Mouse (Mus musculus): ENCODE data around the gene Diras2. TPM values are rescaled to one million over a fixed set of nuclear protein-coding genes. Genes with fewer than 3 reads are reported as not detected.
A peak's percentile ranks its signal among the peaks of the same experiment; 100 is the strongest.

Diras2 gene
- polyA plus RNA-seq, 1 experiment from 2014 or later = 0.66 TPM

DNA sequence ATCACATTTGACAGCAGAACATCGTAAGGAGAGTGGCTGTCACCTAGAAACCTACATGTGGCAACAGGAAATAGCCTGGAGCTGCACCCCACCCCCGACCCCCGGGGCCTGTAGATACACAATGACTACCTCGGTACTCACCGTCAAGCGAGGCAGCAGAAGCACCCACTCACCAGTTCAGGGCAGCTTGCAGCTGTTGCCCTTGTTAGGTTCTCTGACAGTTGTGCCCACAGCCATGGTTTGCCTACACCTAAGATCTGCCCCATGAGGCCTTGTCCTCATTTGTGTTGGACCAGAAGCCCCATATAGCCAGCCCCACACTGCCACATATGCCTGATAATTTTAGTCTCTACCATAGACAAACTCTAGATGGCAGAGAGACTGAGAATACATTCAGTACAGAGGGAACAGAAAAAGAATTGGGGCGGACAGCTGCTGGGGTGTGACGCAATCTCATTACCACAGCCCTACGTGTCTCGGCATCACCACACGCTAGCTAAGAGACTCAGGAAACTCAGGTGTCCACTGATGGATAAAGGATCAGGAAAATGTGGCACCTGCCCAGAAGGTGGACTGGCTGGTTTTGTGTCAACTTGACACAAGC is 54.0 kb downstream of the Diras2 start:
- H3K9ac ChIP-seq (replicated peaks) = no peak overlapping the region
- H3K27me3 ChIP-seq = no peaks in the 10 kb centered on the region
- H3K36me3 ChIP-seq = no peaks in the 10 kb centered on the region
- no peak for ATAC-seq (ENCODE audit: low FRiP score, low read depth)
- H3K4me1 ChIP-seq = no peaks in the 10 kb centered on the region
- no peaks in the 10 kb centered on the region for H3K9me3 ChIP-seq
- H3K4me3 ChIP-seq = no peak overlapping the region
- WGBS = 90% methylated on average over 11 of the region's 11 CpGs
- no peak overlapping the region for H3K27ac ChIP-seq (replicated peaks)
- H3K4me2 ChIP-seq (replicated peaks) = no peak overlapping the region

DNA sequence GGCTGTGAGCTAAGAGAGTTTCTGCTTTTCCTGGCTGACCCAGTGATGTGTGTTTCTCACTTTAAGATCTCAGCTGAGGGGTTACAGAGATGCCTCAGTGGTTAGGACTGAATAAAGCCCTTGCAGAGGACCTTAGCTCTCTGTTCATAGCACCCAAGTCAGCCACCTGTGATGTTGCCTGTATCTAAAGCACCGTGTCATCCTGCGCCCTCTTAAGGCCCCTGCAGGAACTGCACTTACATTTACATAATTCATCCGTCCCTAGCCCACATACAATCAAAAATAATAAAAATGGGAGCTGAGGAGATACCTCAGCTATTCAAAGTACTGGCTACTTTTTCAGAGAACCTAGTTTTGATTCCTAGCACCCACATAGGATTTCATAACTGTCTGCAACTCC is 54.9 kb downstream of the Diras2 start:
- no peaks in the 10 kb centered on the region for H3K36me3 ChIP-seq
- no peak overlapping the region for H3K27ac ChIP-seq (replicated peaks)
- H3K9me3 ChIP-seq = no peaks in the 10 kb centered on the region
- ATAC-seq (ENCODE audit: low FRiP score, low read depth) = no peak
- H3K27me3 ChIP-seq = no peaks in the 10 kb centered on the region
- H3K9ac ChIP-seq (replicated peaks) = no peak overlapping the region
- H3K4me3 ChIP-seq = no peak overlapping the region
- 0 out of 2 replicates have a peak, but pooled peaks cover 3% of the 10 kb centered on the region for H3K4me1 ChIP-seq
- no peak overlapping the region for H3K4me2 ChIP-seq (replicated peaks)
- WGBS = 60% methylated on average over 3 of the region's 3 CpGs

DNA sequence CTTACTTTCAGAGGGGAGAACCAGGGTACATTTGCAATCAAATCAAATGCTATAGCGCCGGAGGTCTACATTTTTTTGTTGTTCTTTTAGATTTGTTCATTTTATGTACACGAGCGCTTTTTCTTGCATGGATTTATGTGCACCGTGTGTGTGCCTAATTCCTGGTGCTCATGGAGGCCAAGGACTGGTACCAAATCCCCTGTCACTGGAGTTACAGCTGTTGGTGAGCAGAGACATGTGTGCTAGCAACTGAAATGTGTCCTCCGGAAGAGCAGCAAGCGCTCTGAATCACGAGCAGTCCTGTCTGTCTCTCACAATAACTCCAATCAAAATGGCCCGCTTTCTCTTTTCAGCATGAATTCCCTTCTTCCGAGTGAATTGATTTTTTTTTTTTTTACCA is 55.8 kb downstream of the Diras2 start:
- no peak overlapping the region for H3K27ac ChIP-seq (replicated peaks)
- no peaks in the 10 kb centered on the region for H3K27me3 ChIP-seq
- no peaks in the 10 kb centered on the region for H3K9me3 ChIP-seq
- ATAC-seq (ENCODE audit: low FRiP score, low read depth) = no peak
- H3K4me2 ChIP-seq (replicated peaks) = no peak overlapping the region
- H3K4me1 ChIP-seq = peaks cover 5% of the 10 kb centered on the region; the same call in 1 of the 2 replicates
- 82% methylated on average over 10 of the region's 10 CpGs for WGBS
- H3K9ac ChIP-seq (replicated peaks) = no peak overlapping the region
- no peaks in the 10 kb centered on the region for H3K36me3 ChIP-seq
- H3K4me3 ChIP-seq = no peak overlapping the region

DNA sequence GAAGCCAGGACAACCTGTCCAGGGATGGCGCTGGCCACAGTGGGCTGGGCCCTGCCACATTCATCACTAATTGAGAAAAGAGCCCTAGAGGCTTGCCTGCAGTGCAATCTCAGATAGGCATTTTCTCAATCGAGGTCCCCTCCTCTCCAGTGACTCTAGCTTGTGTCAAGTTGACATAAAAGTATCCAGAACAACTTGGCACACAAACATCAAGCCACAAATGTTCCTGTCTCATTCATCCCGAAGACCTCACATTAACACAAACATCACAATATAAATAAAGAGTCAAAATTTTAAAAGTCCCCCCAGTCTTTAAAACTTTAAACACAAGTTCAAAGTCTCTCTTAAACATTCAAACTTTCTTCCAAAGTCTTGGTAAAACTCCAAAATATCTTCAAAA is 56.3 kb downstream of the Diras2 start:
- H3K9ac ChIP-seq (replicated peaks) = no peak overlapping the region
- 82% methylated on average over 3 of the region's 3 CpGs for WGBS
- no peaks in the 10 kb centered on the region for H3K9me3 ChIP-seq
- H3K4me3 ChIP-seq = no peak overlapping the region
- no peak overlapping the region for H3K27ac ChIP-seq (replicated peaks)
- peaks cover 10% of the 10 kb centered on the region for H3K4me1 ChIP-seq
- H3K4me2 ChIP-seq (replicated peaks) = no peak overlapping the region
- no peaks in the 10 kb centered on the region for H3K27me3 ChIP-seq
- no peak for ATAC-seq (ENCODE audit: low FRiP score, low read depth)
- no peaks in the 10 kb centered on the region for H3K36me3 ChIP-seq

DNA sequence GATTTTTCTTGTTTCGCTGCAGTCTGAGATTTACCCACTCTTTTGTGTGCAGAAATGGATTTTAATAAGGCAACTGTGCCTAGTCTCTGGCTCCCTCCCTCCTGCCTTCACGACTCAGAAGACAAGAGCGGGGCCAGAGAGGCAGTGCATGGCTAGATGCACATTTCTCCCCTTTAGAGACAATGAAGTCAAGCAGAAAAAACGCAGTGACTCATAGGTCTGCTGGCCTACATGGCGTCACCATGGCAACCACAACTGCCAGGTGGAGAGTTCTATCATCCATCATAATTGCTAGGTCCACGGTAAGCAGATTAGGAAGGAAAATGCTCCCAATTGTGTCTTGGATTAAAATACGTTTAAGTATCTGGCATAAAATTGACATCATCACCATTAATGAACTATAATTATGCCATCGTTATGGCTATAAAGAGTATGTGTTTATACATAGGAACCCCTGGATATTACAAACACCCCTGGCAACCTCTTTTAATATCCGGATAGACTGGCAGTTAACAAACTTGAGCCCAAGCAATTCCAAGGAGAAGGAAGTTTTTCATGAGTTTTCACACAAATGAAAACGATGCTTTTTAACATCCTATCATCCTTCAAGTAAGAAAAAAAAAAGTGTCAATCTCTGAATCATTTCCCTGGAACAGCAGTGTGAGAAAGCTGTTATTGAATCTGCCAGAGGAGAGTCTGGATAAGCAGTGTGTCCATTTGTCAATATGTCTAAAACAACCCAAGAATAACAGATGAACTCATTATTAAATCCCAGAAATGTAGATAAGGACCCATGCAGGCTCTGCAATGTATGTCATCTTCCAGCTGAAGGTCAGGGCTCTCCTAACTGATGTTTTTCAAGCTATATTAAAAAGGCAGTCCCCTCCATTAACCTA is 61.0 kb downstream of the Diras2 start:
- WGBS = 31% methylated on average over 10 of the region's 10 CpGs
- no peak overlapping the region for H3K4me3 ChIP-seq

DNA sequence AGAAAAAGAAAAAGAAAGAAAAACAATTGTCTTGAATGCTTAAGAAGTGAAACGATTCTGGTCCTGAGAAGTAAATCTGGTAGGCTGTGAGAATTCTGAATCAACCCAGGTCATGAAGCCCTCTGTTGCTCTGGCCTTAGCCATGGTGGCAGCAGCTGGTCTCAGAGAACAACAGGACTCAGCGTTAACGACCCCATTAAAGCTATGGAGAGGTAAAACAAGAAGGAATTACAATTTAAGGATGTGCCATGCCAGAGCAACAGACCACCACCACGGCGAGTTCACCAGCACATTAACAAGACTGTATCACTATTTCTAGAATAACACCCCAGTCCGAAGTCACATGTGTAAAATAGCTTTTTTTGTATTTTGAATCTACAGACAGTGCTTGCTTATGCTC is 65.9 kb downstream of the Diras2 start:
- 79% methylated on average over 6 of the region's 6 CpGs for WGBS
- no peak overlapping the region for H3K27ac ChIP-seq (replicated peaks)
- peaks cover 8% of the 10 kb centered on the region for H3K4me1 ChIP-seq
- no peak for ATAC-seq (ENCODE audit: low FRiP score, low read depth)
- H3K36me3 ChIP-seq = no peaks in the 10 kb centered on the region
- H3K27me3 ChIP-seq = no peaks in the 10 kb centered on the region
- H3K4me3 ChIP-seq = no peak overlapping the region
- no peak overlapping the region for H3K9ac ChIP-seq (replicated peaks)
- H3K9me3 ChIP-seq = no peaks in the 10 kb centered on the region
- H3K4me2 ChIP-seq (replicated peaks) = no peak overlapping the region

More for the DNA sequence above, 61.0 kb downstream of the Diras2 start:
- Histone ChIP-seq H3K4me2 (replicated peaks) (0 out of 2 replicates have a peak overlapping the region, but pooled peaks have one; percentile 19), H3K27ac (replicated peaks) (peak overlapping the region; percentile 81), H3K9ac (replicated peaks) (no peak overlapping the region), H3K27me3 (no peaks in the 10 kb centered on the region), H3K4me1 (peaks cover 14% of the 10 kb centered on the region), H3K36me3 (no peaks in the 10 kb centered on the region), H3K9me3 (no peaks in the 10 kb centered on the region)
- ATAC-seq (ENCODE audit: low FRiP score, low read depth) = peak; percentile 65

DNA sequence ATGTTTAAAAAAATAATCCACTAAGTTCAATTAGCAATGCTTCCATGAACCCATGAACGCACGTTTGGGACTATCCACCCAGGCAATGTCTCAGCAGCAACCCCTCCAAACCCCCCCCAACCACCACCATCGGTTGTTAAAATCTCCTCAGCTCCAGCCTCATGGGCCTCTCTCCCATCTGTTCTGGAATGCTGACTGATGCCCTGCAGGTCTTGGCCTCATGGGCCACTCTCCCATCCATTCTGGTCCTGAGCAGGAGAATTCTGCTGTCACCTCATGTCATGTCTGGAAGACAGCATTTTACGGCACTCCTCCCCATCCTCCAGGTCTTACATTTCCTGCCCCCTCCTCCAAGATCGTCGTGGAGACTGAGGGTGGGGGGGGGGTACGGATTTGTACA is 71.1 kb downstream of the Diras2 start:
- H3K36me3 ChIP-seq = no peaks in the 10 kb centered on the region

DNA sequence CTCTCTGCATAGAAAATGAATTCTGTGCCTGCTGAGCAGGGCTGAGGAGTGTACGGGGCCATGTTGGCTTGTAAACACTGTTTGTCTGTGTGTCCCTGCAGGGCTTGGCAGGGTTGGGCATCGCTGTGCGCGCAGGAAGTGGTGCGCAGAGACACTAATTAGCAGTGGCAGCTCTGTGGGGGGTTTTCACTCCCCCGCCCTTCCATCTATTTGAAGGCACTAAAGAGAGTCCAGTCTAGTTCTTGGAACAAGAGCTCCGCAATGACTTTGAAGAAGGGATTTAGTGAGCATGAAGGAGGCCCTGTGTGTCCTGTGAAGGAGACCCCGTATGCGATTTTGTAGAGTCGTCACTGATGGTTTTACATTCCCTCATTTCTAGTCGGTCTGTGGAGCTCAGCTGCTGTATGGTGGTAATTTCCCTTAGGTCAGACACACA is 73.2 kb downstream of the Diras2 start:
- no peak overlapping the region for H3K4me3 ChIP-seq
- H3K27ac ChIP-seq (replicated peaks) = peak overlapping the region; percentile 50
- peaks cover 9% of the 10 kb centered on the region for H3K4me1 ChIP-seq
- no peaks in the 10 kb centered on the region for H3K27me3 ChIP-seq
- ATAC-seq (ENCODE audit: low FRiP score, low read depth) = peak; percentile 94
- WGBS = 53% methylated on average over 11 of the region's 11 CpGs
- H3K9me3 ChIP-seq = no peaks in the 10 kb centered on the region
- H3K4me2 ChIP-seq (replicated peaks) = peak overlapping the region; percentile 22
- no peaks in the 10 kb centered on the region for H3K36me3 ChIP-seq
- no peak overlapping the region for H3K9ac ChIP-seq (replicated peaks)

More for the DNA sequence above, 71.1 kb downstream of the Diras2 start:
- H3K4me3 ChIP-seq = no peak overlapping the region
- no peak overlapping the region for H3K4me2 ChIP-seq (replicated peaks)
- ATAC-seq (ENCODE audit: low FRiP score, low read depth) = no peak
- no peak overlapping the region for H3K9ac ChIP-seq (replicated peaks)
- no peak overlapping the region for H3K27ac ChIP-seq (replicated peaks)
- peaks cover 9% of the 10 kb centered on the region for H3K4me1 ChIP-seq
- H3K9me3 ChIP-seq = no peaks in the 10 kb centered on the region
- WGBS = 80% methylated on average over 7 of the region's 7 CpGs
- H3K27me3 ChIP-seq = no peaks in the 10 kb centered on the region

DNA sequence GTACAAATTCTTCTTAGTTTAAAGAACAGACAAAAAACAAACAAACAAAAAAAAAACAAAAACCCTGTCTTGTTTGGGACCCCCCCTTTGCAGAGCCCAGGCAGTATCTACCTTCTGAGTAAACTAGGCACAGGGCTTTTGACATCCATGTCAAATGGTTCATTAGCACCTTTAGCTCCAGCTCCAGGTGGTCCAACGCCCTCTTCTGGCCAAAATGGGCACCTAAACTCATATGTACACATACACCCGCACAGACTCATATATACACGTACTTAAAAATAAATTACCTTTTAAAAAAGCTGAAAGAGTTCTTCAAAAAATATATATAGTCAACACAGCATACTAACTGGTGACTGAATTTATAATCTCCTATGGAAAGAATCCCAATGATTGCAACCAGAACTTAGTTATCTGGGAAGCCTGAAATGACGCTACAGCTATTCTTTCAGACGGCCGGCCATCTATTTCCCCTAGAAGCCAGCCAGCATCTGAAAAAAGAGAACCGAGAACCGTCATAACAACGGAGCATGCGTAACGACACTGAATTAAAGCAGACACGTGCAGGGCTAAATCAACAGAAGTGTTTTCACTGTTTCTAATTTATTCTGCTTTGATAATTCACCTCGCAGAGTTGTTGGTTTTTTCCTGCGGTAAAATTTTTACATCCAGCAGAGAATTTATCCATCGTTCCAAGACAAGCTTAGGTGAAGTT is 73.7 kb downstream of the Diras2 start:
- H3K4me2 ChIP-seq (replicated peaks) = peak overlapping the region; percentile 22
- H3K9me3 ChIP-seq = no peaks in the 10 kb centered on the region
- peaks cover 9% of the 10 kb centered on the region for H3K4me1 ChIP-seq
- ATAC-seq (ENCODE audit: low FRiP score, low read depth) = peak; percentile 60
- no peak overlapping the region for H3K9ac ChIP-seq (replicated peaks)
- H3K36me3 ChIP-seq = no peaks in the 10 kb centered on the region
- 60% methylated on average over 15 of the region's 15 CpGs for WGBS
- H3K27me3 ChIP-seq = no peaks in the 10 kb centered on the region
- H3K27ac ChIP-seq (replicated peaks) = peak overlapping the region; percentile 50
- no peak overlapping the region for H3K4me3 ChIP-seq

DNA sequence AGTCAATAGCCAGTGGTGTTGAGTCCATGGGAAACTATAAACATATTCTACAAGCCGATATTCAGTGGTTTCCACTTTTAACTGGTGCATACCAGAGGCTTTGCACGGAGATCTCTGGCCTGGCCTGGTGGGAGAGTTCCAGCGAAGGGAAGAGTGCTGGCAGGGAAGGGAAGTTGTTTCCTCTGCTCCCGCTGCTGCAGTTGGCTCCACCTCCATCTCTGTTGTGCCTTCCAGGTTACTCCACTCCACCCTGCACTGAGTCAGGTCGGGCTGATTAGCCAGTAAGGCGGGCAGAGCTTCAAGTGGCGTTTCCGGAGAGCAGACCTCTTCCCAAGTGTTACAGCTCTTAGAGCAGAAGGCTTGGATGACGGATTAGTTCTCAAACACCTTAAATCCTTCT is 75.8 kb downstream of the Diras2 start:
- Histone ChIP-seq H3K9me3 (no peaks in the 10 kb centered on the region), H3K27ac (replicated peaks) (no peak overlapping the region), H3K36me3 (no peaks in the 10 kb centered on the region), H3K4me1 (peaks cover 9% of the 10 kb centered on the region), H3K27me3 (no peaks in the 10 kb centered on the region), H3K9ac (replicated peaks) (no peak overlapping the region), H3K4me2 (replicated peaks) (no peak overlapping the region), H3K4me3 (no peak overlapping the region)
- 56% methylated on average over 9 of the region's 9 CpGs for WGBS
- no peak for ATAC-seq (ENCODE audit: low FRiP score, low read depth)

DNA sequence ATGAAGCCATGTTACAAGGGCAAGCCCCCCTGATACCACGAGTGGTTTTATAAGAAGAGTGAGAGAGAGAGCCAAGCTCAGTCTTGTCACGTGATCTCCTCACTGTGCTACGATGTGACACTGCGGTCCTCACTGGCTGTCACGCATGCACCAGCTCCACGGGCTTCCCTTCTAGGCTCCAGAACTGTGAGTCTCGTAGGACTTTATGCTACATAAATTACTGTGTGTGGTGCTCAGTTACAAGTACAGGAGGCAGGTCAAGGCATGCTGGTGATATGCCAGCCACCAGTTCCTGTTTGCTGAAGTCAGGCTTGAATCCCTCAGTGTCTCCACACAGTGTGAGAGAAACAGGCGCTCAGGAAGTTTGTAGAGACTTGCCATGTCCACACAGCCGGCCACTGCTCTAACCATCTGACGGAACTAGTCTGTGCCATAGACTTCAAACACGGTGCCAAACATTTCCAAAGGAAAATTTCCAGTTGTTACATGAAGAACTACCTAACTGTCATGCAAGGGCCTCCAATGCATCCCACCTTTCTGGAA is 76.3 kb downstream of the Diras2 start:
- Histone ChIP-seq H3K4me1 (peaks cover 9% of the 10 kb centered on the region), H3K4me3 (no peak overlapping the region), H3K27ac (replicated peaks) (no peak overlapping the region), H3K9me3 (no peaks in the 10 kb centered on the region), H3K36me3 (no peaks in the 10 kb centered on the region), H3K9ac (replicated peaks) (no peak overlapping the region), H3K27me3 (no peaks in the 10 kb centered on the region), H3K4me2 (replicated peaks) (no peak overlapping the region)
- WGBS = 86% methylated on average over 11 of the region's 11 CpGs
- no peak for ATAC-seq (ENCODE audit: low FRiP score, low read depth)
